Mouse (Mus musculus) adrenal gland, postnatal 36 days (tissue): Measurements from ENCODE around the gene Snd1. TPM values are rescaled to one million over a fixed set of nuclear protein-coding genes. Genes with fewer than 3 reads are reported as not detected.
A peak's percentile ranks its signal among the peaks of the same experiment; 100 is the strongest.

ENCODE experiments used
- DNase-seq, 2 experiments: peaks; one replicate each; pipeline ENCODE4 v3.0.0; 2021; ENCODE audit warnings: mixed read lengths in 1 of 2
- total RNA-seq, 2 experiments: library from RNA; stranded (reverse); gene quantifications; 2 replicates each; pipeline ENCODE4 v1.2.3; 2021

Snd1 gene
- total RNA-seq, 2 experiments from 2014 or later: 136 to 148 TPM

GRCm38 (mm10) chr6:28803678-28804279 lies 328.8 kb downstream of the Snd1 start:
- no peak for DNase-seq

DNA sequence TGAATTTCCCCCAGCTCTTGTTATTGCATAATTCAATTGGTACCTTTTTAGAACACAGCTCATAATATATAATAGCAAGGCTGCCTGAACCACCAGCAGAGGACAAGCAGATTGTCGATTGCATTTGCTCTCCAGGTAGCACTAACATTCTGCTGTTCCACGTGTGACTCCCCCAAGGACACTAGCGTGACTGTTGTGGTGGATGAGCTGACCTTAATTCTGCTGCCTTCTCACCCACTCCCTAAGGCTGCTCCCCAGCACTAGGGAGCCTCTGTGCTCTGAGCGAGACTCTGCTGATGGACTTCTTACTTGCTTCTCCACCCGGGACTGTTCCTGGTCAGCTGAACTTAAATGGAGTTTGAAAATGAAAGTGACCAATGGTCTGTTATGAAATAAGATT lies 329.8 kb downstream of the Snd1 start:
- no peak for DNase-seq

- DNase-seq: no peak
Observed at GRCm38 (mm10) chr6:28813057-28813456, 338.1 kb downstream of the Snd1 start.

DNA sequence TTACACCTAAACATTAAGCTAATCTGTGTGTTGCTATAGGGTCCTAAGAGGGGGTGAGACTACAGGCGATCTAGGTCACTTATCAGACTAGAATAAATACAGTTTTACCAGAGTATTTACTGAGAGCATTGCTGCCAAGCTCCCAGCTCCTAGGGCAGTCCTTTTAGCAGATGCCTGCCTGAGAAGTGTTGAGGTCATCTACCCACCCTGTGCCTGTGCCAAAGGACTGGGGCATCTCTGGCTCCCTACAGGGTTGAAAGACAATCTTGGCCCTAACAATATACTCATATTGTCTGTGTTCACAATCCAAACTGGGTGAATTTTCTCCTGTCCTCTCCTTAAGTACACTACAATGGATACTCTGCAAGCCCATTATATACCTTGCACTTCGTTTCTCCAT lies 340.0 kb downstream of the Snd1 start:
- DNase-seq: no peak

GRCm38 (mm10) chr6:28817039-28817438 lies 342.1 kb downstream of the Snd1 start:
- no peak for DNase-seq

DNA sequence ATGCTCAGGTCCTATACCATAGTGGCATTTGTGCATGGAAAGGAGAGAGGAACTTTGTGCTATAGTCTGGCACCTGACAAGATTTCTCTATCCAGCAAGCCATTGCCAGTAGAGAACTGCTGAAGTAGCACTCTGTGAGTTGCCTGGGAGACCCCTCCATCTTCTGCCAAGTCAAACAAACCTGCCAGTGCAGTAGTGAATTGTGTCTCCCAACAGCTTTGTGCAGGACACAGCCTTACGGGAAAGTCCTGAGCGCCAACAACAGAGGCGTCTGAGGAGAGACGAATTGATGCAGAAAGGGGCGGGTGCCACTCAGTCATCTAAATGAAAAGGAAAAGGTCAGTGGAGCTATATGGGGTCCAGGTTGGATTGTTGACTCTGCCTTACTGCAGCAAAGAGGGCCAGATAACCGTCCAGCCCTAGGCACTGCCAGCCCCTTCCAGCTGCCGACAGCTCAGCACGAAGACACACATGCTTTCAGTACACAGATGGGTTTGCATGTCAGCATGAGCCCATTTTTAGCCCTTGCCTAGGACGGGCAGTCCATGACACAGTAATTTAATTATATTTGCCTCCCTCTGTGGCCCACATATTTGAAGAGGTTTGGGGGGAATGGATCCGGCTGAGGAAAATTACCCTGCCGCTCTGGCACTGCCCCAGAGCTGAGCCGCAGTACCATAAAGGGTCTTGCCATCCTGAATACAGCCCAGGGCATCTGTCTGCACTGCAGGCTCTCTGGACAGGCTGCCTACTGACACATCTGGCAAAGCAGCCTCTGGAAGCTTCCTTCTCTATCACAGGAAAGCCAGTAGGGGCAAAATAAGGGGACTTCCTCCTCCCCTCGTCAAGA lies 344.8 kb downstream of the Snd1 start:
- no peak for DNase-seq

DNA sequence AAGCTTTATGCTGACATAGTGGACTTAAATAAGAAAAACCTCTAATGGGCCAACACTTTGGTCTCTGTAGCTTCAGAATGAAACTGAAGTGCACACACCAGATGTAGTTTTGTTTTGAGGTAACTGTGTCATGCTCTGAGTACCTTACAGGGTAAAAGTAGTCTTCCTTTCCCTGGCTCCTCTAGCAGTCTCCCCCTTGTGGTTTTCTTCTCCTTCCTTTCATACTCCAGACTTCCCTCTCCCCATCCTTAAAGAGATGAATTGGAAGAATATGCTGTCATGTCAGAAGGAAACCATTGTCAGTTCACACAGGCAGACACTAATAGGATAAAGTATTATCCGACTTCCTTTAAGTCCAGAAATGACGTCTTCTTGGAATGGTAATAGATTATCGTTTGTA lies 347.4 kb downstream of the Snd1 start:
- DNase-seq: no peak

- DNase-seq: no peak
Observed at GRCm38 (mm10) chr6:28823375-28823774, 348.4 kb downstream of the Snd1 start.

- peak; percentile 75 to 83 for DNase-seq
Observed at GRCm38 (mm10) chr6:28823802-28824201, 348.9 kb downstream of the Snd1 start.

GRCm38 (mm10) chr6:28825894-28826293 lies 351.0 kb downstream of the Snd1 start:
- no peak for DNase-seq

DNA sequence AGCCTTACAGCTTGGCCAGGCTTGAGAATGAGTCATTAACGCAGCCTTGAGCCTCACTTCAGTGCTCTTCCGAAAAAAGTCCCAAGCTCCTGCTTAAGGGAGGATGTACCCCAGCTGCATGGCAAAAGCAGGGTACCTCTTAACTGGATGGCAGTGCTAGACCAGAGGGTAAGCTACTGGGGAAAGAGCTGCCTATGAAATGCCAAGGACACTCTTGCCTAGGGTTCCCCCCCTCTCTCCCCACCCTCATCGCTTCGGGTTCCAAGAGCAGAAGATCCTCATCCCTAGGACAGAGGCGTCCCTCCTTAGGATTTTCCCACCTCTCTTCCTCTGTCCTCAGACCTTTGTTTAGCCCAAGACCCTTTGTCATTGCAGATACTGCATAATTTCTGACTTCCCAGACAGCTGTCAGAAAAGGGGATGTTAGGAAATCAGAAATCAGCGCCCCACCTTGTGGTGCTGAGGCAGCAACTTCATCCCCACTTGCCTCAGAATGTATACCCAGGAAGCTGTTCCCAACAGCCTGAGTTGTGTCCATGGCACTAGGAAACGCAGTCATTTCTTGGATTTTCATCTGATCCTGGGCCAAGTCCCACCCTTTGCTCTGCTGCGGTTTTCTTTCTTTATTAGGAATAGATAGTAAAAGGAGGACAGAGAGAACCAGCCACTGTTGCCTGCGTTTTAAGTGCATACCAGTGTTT lies 351.9 kb downstream of the Snd1 start:
- DNase-seq: peak; percentile 23 to 50

DNA sequence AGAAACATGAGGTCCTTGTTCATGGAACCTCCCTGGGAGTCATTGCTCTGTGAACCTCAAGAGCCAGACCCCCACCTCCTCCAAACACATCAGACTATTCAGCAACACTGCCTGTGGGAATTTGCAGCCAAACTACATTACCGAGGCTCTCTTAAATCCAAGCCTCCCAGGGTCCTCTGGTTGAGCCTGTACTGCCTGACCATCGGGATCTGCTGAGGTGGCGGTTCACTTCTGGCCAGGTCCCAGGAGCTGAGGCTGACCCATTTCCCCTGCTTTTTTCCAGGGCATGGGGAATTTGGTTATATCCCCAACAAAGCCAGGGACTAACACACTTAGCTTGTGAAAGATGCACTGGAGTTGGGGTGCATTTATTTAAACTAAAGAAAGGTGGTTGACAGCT lies 352.6 kb downstream of the Snd1 start:
- DNase-seq: no peak

- DNase-seq: peak; percentile 69 to 79
Observed at GRCm38 (mm10) chr6:28828593-28828992, 353.7 kb downstream of the Snd1 start.

DNA sequence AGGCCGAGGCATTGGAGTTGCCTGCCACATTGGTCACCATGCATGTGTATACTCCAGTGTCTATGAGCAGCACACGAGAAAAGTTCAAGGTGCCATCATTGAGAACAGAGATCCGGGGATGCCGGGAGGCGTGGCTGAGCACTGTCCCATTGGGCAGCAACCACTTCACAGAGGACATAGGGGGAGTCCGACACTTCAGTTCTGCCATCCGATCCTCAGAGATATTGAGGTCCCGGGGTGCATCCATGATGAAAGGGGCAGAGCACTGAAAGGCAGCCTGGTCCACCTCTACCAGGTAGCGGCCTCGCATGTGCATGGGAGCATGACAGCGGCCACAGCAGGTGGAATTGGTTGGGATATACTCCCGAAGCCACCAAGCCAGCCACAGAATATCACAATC lies 355.4 kb downstream of the Snd1 start:
- peak in 1 of 2 experiments; percentile 48 for DNase-seq

DNA sequence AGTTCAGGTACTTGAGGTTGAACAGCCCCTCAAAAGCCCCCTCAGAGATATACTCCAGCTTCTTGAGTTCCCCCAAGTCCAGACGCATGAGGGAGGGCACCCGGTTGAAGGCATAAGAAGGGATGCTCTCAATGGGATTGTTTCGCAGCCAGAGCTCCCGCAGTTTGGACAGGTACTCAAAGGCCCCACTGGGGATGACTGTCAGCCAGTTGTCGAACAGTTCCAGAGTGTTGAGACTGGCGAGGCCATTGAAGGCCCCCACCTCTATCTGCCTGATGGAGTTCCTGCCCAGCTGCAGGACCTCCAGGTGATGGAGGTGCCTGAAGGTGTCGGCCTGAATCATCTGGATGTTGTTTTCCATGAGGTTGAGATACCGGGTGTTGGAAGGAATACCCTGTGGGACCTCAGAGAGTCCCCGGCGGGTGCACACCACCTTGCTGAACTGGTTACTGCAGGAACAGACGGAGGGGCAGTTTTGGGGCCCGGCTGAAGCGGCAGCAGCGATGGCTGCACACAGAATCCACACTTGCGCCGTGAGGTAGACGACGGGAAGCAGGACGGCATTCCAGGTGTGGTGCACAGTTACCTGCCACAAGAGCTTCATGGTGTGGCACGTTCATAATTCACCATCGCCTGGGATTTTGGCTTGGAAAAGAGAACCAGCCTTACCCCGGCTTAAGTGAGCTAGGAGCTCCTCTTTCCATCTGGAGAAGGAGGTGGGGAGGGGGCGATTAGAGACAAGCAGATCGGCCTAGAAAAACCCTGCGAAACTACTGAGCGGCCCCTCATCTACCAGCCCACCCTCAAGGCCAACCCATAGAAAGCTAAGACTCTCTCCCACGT lies 356.3 kb downstream of the Snd1 start, which contains the start of gene Lrrc4:
Gene Lrrc4, minus strand, starts transcription at position 737 of the 843 bp plus-strand sequence.
- DNase-seq: no peak

DNA sequence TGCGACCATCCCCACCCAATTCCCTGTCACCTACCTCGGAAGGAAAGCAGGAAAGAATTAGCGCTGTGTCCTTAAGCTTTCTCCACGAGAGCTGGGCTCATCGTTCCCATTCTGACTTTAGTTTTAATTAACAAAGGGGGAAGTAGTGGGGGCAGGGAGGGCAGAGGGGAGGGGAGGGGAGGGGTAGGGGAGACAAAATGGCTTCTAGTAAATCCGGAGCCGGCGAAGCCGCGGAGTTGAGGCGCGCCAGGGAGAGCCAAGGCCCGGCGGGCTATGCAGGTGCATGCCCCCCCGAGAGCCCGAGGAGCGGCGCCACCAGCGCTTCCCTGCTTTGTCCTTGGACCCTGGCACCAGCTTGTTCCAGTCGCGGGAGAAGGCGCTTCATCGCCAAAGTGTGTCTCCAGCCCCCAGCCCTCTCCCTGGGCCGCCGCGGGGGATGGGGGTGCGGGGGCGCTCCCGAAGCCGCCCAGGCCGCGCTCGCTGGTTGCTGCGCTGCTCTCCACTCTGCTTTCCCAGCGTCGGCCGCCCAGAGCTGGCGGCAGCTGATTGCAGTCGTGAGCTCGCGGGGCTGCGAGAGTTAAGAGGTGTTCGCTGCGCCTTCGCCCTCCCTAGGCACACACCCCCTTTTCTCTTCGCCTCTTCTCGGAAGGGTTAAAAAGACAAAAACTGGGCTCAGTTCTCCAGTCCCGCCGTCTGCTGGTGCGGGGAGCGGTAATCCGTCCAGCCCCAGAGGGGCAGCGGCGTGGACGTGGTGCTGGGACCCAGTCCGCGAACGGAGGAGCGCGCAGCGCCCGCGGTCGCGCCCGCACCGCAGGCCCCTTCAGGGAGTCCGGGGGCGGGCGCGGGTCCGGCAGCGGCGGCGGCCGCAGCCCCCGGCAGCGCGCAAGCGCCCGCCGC lies 357.2 kb downstream of the Snd1 start:
- peak; percentile 63 to 72 for DNase-seq

DNA sequence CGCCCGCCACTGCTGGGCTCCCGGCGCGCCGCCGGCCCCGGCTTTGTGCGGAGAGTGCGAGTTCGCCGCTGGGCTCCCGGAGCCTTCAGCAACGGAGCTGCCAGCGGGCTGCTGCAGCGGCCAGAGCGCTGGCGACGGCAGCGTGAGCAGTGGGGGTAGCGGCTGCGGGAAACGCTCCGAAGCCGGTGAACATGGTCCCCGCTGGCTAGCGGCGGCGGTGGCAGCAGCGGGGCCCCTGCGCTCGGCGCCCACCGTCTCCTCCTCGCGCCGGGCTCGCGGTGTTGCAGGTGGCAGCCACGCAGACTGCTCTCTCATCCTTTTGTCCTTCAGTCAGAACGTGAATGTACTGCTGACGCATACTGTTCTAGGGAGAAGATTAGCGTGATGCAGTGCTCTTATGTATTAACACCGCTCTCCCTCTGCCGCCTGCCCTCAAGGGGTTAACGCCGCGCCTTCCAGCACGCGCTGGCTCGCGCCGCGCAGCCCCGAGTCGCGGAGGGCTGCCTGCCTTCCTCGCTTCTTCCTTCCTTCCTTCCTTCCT lies 357.9 kb downstream of the Snd1 start:
- DNase-seq: peak; percentile 46 to 58

DNA sequence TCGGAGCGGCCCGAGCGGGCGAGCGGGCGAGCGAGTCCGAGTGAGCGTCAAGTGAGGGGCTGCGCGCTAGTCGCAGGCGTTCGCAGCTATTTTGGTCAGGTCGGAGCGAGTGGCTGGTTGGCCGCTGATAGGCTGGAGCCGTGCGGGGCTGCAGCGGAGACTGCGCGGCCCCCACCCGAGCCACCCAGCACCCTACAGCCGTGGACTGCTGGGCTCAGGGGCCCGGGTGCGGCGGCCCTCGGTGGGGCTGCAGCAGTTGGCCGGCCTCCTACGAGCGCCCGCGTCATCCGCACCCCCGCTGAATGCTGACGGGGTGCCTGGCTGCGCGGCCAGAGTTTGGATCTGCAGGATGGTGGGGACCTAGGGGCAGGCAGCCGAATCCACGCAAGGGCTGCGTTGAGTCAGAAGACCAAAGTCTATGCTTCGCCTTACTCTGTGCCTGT lies 358.5 kb downstream of the Snd1 start:
- DNase-seq: peak; percentile 65 to 76

- DNase-seq: no peak
Observed at GRCm38 (mm10) chr6:28834046-28834445, 359.1 kb downstream of the Snd1 start.

DNA sequence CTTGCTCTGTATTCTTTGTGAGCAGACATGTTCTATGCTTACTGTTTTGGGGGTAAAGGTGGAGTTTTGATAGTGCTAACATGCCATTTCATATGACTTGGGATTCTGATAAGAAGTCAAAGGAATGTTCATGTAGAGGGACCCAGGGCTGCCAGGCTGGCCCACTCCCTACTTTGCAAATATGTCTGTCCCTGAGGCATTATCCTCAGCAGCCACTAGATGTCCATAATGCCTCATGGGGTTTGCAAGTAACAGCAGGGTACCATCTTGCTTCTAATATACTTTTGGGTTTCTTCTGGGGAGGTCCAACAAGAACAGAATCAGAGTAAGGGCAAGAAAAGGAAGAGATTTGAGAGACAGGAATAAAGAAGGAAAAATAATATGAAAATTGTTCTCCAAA lies 361.7 kb downstream of the Snd1 start:
- no peak for DNase-seq

GRCm38 (mm10) chr6:28841569-28841968 lies 366.6 kb downstream of the Snd1 start:
- peak; percentile 68 to 77 for DNase-seq
